Mouse (Mus musculus) frontal cortex, postnatal 36 days (tissue): ENCODE measurements around the gene Tmem100.

ENCODE experiments used
- DNase-seq, 2 experiments: peaks; one replicate each; pipeline ENCODE4 v3.0.0; 2022; ENCODE audit warnings: low spot score in 2 of 2

Gene Tmem100

GRCm38 (mm10) chr11:90029841-90030398, at the start of gene Tmem100:
Tmem100 (plus strand) TSS chr11:90030348.
- DNase-seq: no peak

GRCm38 (mm10) chr11:89982918-89983317, 47.2 kb upstream of the Tmem100 start:
- DNase-seq: no peak

- no peak for DNase-seq
Observed at GRCm38 (mm10) chr11:89984436-89984835, 45.7 kb upstream of the Tmem100 start.

- no peak for DNase-seq
Observed at GRCm38 (mm10) chr11:89985200-89986187, 44.7 kb upstream of the Tmem100 start.

GRCm38 (mm10) chr11:89986516-89986915, 43.6 kb upstream of the Tmem100 start:
- no peak for DNase-seq

- DNase-seq: peak; percentile 66 to 70
Observed at GRCm38 (mm10) chr11:89988936-89989589, 41.1 kb upstream of the Tmem100 start.

- no peak for DNase-seq
Observed at GRCm38 (mm10) chr11:89991661-89992060, 38.5 kb upstream of the Tmem100 start.

- DNase-seq: no peak
Observed at GRCm38 (mm10) chr11:89994706-89995105, 35.4 kb upstream of the Tmem100 start.

- no peak for DNase-seq
Observed at GRCm38 (mm10) chr11:89995596-89995995, 34.6 kb upstream of the Tmem100 start.

GRCm38 (mm10) chr11:89996406-89996805, 33.7 kb upstream of the Tmem100 start:
- no peak for DNase-seq

GRCm38 (mm10) chr11:89996856-89997255, 33.3 kb upstream of the Tmem100 start:
- DNase-seq: no peak

- DNase-seq: no peak
Observed at GRCm38 (mm10) chr11:89998996-89999770, 31.0 kb upstream of the Tmem100 start.

- DNase-seq: no peak
Observed at GRCm38 (mm10) chr11:90000666-90001065, 29.5 kb upstream of the Tmem100 start.

GRCm38 (mm10) chr11:90001396-90002230, 28.5 kb upstream of the Tmem100 start:
- no peak for DNase-seq

GRCm38 (mm10) chr11:90002231-90002986, 27.7 kb upstream of the Tmem100 start, which contains the start of gene Pctp:
Pctp (minus strand) TSS chr11:90002894.
- peak; percentile 19 to 21 for DNase-seq

GRCm38 (mm10) chr11:90002987-90003348, 27.2 kb upstream of the Tmem100 start:
- DNase-seq: no peak

- no peak for DNase-seq
Observed at GRCm38 (mm10) chr11:90003386-90003785, 26.8 kb upstream of the Tmem100 start.

GRCm38 (mm10) chr11:90006111-90006510, 24.0 kb upstream of the Tmem100 start:
- DNase-seq: no peak

GRCm38 (mm10) chr11:90007791-90008531, 22.2 kb upstream of the Tmem100 start:
- DNase-seq: no peak
